Mouse (Mus musculus) testis, adult 2 months (tissue): ENCODE data around the gene Gprin1.

ENCODE experiments used
- CTCF ChIP-seq: fragments of 200-500 bp; IDR thresholded peaks from 2 replicates; pipeline ENCODE4 v1.5.1; 2012; ENCODE audit warnings: low read depth, mild to moderate bottlenecking, inconsistent platforms, low read length, moderate library complexity; ENCODE audit not compliant: control insufficient read depth, insufficient read depth, insufficient replicate concordance
- POLR2A ChIP-seq: fragments of 200-500 bp; IDR thresholded peaks from 2 replicates; pipeline ENCODE4 v1.6.1; 2012; ENCODE audit warnings: low read depth, mild to moderate bottlenecking, inconsistent platforms, low read length, moderate library complexity; ENCODE audit not compliant: control insufficient read depth

DNA sequence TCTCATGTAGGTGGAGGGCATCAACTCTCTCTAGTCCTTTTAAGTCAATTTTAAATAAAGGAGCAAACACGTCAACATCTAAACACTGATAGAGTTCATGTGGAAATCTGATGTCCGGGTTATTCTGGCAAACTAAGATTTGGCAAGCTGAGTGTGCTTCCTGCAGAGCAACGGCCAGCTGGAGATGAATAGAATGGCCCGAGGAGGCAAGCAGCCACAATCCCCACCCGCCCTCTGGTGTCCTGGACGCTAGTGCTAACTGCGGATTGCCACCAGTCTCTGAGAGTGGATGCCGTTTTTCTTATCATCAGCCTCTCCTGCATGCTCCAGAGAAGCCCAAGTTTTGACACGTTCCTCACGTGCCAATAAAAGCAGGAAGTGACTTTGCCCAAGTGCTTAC lies 2.8 kb downstream of the Gprin1 start:
- TF ChIP-seq CTCF (no peak), POLR2A (no peak)
